Mouse (Mus musculus) hindbrain, postnatal 0 days (tissue): ENCODE data around the gene Ubap2l. TPM values are rescaled to one million over a fixed set of nuclear protein-coding genes. Genes with fewer than 3 reads are reported as not detected.
A peak's percentile ranks its signal among the peaks of the same experiment; 100 is the strongest.

Source experiments
- ATAC-seq: fragments of 200-750 bp; cut with Nextera tagmentation; 2 replicates; pipeline ENCODE4 v1.8.0; 2017; ENCODE audit warnings: mild to moderate bottlenecking, moderate TSS enrichment, moderate library complexity
- DNase-seq: peaks from one replicate; pipeline ENCODE4 v3.0.0-alpha.2; 2015; ENCODE audit warnings: low spot score
- H3K27ac ChIP-seq: fragments of 300-500 bp; sonication (generic); 2 replicates; pipeline ENCODE4 v1.5.1; 2014; ENCODE audit warnings: mild to moderate bottlenecking
- H3K27me3 ChIP-seq: fragments of 300-500 bp; sonication (generic); 2 replicates; pipeline ENCODE4 v1.6.1; 2014; ENCODE audit warnings: low read length, mixed read lengths; ENCODE audit not compliant: insufficient read depth
- H3K36me3 ChIP-seq: fragments of 300-500 bp; sonication (generic); 2 replicates; pipeline ENCODE4 v1.6.1; 2014; ENCODE audit warnings: low read length, mixed read lengths; ENCODE audit not compliant: insufficient read depth
- H3K4me1 ChIP-seq: fragments of 300-500 bp; sonication (generic); 2 replicates; pipeline ENCODE4 v1.6.1; 2014; ENCODE audit warnings: antibody characterized with exemption, low read length, mixed read lengths; ENCODE audit not compliant: insufficient read depth
- H3K4me2 ChIP-seq: fragments of 300-500 bp; sonication (generic); 2 replicates; pipeline ENCODE4 v1.6.1; 2014; ENCODE audit warnings: low read depth, mild to moderate bottlenecking, low read length, moderate library complexity, mixed read lengths
- H3K4me3 ChIP-seq: fragments of 300-500 bp; sonication (generic); 2 replicates; pipeline ENCODE4 v1.5.1; 2014; ENCODE audit warnings: low read length
- H3K9ac ChIP-seq: fragments of 300-500 bp; sonication (generic); replicated peaks from 2 replicates; pipeline ENCODE4 v1.6.1; 2014; ENCODE audit warnings: mild to moderate bottlenecking, low read length, moderate library complexity, mixed read lengths
- H3K9me3 ChIP-seq: fragments of 300-500 bp; sonication (generic); 2 replicates; pipeline ENCODE4 v1.6.1; 2016; ENCODE audit warnings: low read length, mixed read lengths
- CTCF ChIP-seq: IDR thresholded peaks from 2 replicates; pipeline ENCODE4 v1.5.1; 2016; ENCODE audit warnings: antibody characterized with exemption, control low read depth, low read depth
- WGBS: fragments of 180-500 bp; shearing (Covaris S2); extraction: QIAGEN DNeasy Blood & Tissue Kit; methylation state at CpG from one replicate; pipeline ENCODE4 v1.1.7; 2014; 5-methylcytosine and 5-hydroxymethylcytosine counted together
- polyA plus RNA-seq: library from polyadenylated mRNA; unstranded; fragments of >200 nt; fragmentation: Nextera tagmentation; extraction: Ambion mirVana; gene quantifications from 2 replicates; pipeline ENCODE4 v1.2.1, GENCODE M21; 2015
- total RNA-seq: library from RNA; depleted of rRNA; stranded (reverse); fragments of >200 nt; gene quantifications from 2 replicates; pipeline ENCODE4 v1.2.3, GENCODE M21; 2014

Gene Ubap2l
- total and polyA plus RNA-seq, 2 experiments from 2014 or later: 102 to 113 TPM

- H3K4me2 ChIP-seq: no peak overlapping the region
- no peak overlapping the region for H3K27ac ChIP-seq
- 89% methylated on average over 5 of the region's 5 CpGs for WGBS
- H3K9me3 ChIP-seq: no peaks in the 10 kb centered on the region
- H3K9ac ChIP-seq: no peak overlapping the region
- TF ChIP-seq CTCF: no peak
- no peak for DNase-seq
- no peak overlapping the region for H3K4me3 ChIP-seq
- no peaks in the 10 kb centered on the region for H3K27me3 ChIP-seq
- H3K36me3 ChIP-seq: peaks cover 42% of the 10 kb centered on the region
- H3K4me1 ChIP-seq: peaks cover 3% of the 10 kb centered on the region
- no peak for ATAC-seq
These were observed 33.6 kb upstream of the Ubap2l start for GRCm38 (mm10) chr3:90086068-90086467.

- WGBS: 80% methylated on average over 6 of the region's 6 CpGs
These were observed 32.9 kb upstream of the Ubap2l start for GRCm38 (mm10) chr3:90085281-90085680.

GRCm38 (mm10) chr3:90084790-90085189 is 32.4 kb upstream of the Ubap2l start:
- Histone ChIP-seq H3K36me3 (peaks cover 30% of the 10 kb centered on the region; the same call in 1 of the 2 replicates), H3K4me3 (no peak overlapping the region), H3K9ac (no peak overlapping the region), H3K4me2 (no peak overlapping the region), H3K27me3 (no peaks in the 10 kb centered on the region), H3K27ac (peak overlapping the region; percentile 49; the same call in 1 of the 2 replicates), H3K9me3 (no peaks in the 10 kb centered on the region), H3K4me1 (peaks cover 5% of the 10 kb centered on the region)
- ATAC-seq (no peak), DNase-seq (no peak)
- WGBS: 66% methylated on average over 4 of the region's 4 CpGs
- no peak for TF ChIP-seq CTCF

More at GRCm38 (mm10) chr3:90085281-90085680, 32.9 kb upstream of the Ubap2l start:
- ATAC-seq (no peak), DNase-seq (no peak)
- Histone ChIP-seq H3K27me3 (no peaks in the 10 kb centered on the region), H3K4me3 (no peak overlapping the region), H3K9me3 (no peaks in the 10 kb centered on the region), H3K4me2 (no peak overlapping the region), H3K36me3 (peaks cover 35% of the 10 kb centered on the region), H3K9ac (no peak overlapping the region), H3K27ac (no peak overlapping the region), H3K4me1 (peaks cover 5% of the 10 kb centered on the region)
- no peak for TF ChIP-seq CTCF

- peak overlapping the region; percentile 14; the same call in 1 of the 2 replicates for H3K4me2 ChIP-seq
- H3K9me3 ChIP-seq: no peaks in the 10 kb centered on the region
- no peak overlapping the region for H3K9ac ChIP-seq
- DNase-seq (no peak), ATAC-seq (no peak)
- H3K36me3 ChIP-seq: peaks cover 21% of the 10 kb centered on the region; the same call in 1 of the 2 replicates
- peak overlapping the region; percentile 58; the same call in 1 of the 2 replicates for H3K27ac ChIP-seq
- WGBS: 47% methylated on average over 3 of the region's 3 CpGs
- H3K4me1 ChIP-seq: peaks cover 5% of the 10 kb centered on the region
- TF ChIP-seq CTCF: no peak
- H3K27me3 ChIP-seq: no peaks in the 10 kb centered on the region
- no peak overlapping the region for H3K4me3 ChIP-seq
These were observed 31.4 kb upstream of the Ubap2l start for GRCm38 (mm10) chr3:90083698-90084324.

GRCm38 (mm10) chr3:90083034-90083433 is 30.6 kb upstream of the Ubap2l start:
- WGBS: 44% methylated on average over 5 of the region's 5 CpGs
- Histone ChIP-seq H3K27me3 (no peaks in the 10 kb centered on the region), H3K4me1 (peaks cover 5% of the 10 kb centered on the region), H3K36me3 (peaks cover 13% of the 10 kb centered on the region; the same call in 1 of the 2 replicates), H3K9ac (no peak overlapping the region), H3K4me3 (no peak overlapping the region), H3K27ac (no peak overlapping the region), H3K9me3 (no peaks in the 10 kb centered on the region), H3K4me2 (peak overlapping the region; percentile 14; the same call in 1 of the 2 replicates)
- no peak for TF ChIP-seq CTCF
- DNase-seq: no peak
- no peak for ATAC-seq

GRCm38 (mm10) chr3:90081365-90082240 is 29.2 kb upstream of the Ubap2l start:
- Histone ChIP-seq H3K4me3 (0 out of 2 replicates have a peak overlapping the region, but pooled peaks have one; percentile 92), H3K4me2 (peak overlapping the region; percentile 84), H3K27ac (no peak overlapping the region), H3K4me1 (peaks cover 5% of the 10 kb centered on the region), H3K9me3 (no peaks in the 10 kb centered on the region), H3K36me3 (no peaks in the 10 kb centered on the region), H3K27me3 (no peaks in the 10 kb centered on the region), H3K9ac (no peak overlapping the region)
- no peak for ATAC-seq
- DNase-seq: no peak
- 83% methylated on average over 5 of the region's 5 CpGs for WGBS
- no peak for TF ChIP-seq CTCF
